Mouse (Mus musculus): ENCODE data around the gene Eci2. TPM values are rescaled to one million over a fixed set of nuclear protein-coding genes. Genes with fewer than 3 reads are reported as not detected.
"Not testable (repeated sequence)": the region's sequence is repeated elsewhere in the genome, so short reads cannot be mapped to it uniquely, and the experiment has no call there.

The Eci2 gene
- polyA plus RNA-seq, 1 experiment from 2014 or later = 135 TPM

DNA sequence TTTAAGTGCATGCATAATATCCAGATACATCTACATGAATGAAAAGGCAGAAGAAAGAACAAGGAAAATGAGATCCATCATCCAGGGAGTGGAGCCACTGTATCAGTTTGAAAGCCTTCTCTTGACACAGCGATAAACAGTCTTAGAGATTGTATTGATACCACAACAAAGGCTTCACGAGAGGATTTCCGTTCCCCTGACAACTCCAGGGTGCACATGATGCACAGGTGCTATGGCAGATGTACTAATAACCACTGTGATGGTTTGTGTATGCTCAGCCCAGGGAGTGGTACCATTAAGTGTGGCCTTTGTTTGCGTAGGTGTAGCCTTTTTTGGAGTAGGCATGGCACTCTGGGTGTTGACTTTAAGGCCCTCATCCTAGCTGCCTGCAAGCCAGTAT is 70.0 kb downstream of the Eci2 start:
- no peak overlapping the region for H3K27ac ChIP-seq
- H3K4me2 ChIP-seq = no peak overlapping the region
- no peak overlapping the region for H3K9ac ChIP-seq
- no peak overlapping the region for H3K4me3 ChIP-seq
- H3K9me3 ChIP-seq (replicated peaks) = no peaks in the 10 kb centered on the region
- H3K36me3 ChIP-seq (ENCODE audit: poor library complexity, severe bottlenecking) = no peaks in the 10 kb centered on the region
- no peaks in the 10 kb centered on the region for H3K27me3 ChIP-seq
- H3K4me1 ChIP-seq = no peaks in the 10 kb centered on the region
- WGBS = 84% methylated on average over 4 of the region's 4 CpGs
- no peak for ATAC-seq

DNA sequence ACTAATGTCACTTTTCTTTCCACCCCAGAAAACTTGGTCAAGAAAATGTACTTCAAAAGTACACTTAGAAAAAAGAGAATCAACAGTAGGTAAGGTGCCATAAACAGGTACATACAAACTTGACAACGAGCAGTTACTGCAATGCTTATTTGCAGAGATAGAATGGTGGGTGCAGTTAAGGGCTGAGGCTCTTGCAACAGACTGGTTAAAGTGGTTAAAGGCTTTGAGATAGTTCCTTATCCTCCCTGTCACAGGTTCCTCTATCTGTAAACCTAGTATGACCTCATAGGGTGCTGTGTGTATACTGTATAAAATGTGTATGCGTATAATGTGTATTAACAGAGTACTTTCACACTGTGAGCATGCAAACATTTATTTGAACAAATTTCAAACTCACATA is 75.5 kb downstream of the Eci2 start:
- not testable (repeated sequence) for H3K4me2 ChIP-seq; ATAC-seq; H3K27ac ChIP-seq; H3K4me3 ChIP-seq; H3K9ac ChIP-seq; H3K27me3 ChIP-seq; H3K4me1 ChIP-seq; H3K36me3 ChIP-seq (ENCODE audit: poor library complexity, severe bottlenecking); H3K9me3 ChIP-seq (replicated peaks)
- 92% methylated on average over 2 of the region's 2 CpGs for WGBS

DNA sequence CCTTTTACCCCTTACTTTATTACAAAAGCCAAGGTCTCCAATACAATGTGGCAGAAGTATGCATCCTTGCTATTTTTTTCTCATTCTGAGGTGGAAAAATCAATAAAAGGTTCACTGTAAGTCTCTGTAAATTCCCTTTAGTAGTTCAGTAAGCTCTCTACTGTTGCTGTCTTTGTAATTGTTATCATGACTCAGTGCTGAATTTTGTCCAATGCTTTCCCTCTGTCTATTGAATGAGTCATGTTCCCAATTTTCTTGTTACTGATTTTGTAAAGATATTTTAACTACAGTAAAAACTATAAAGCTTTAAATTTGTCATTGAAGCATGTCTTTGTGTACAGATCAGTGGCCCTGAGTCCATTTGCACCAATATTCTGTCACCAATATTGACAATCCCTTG is 84.5 kb downstream of the Eci2 start:
- Histone ChIP-seq H3K36me3 (ENCODE audit: poor library complexity, severe bottlenecking) (no peaks in the 10 kb centered on the region), H3K4me3 (no peak overlapping the region), H3K4me1 (no peaks in the 10 kb centered on the region), H3K9me3 (replicated peaks) (no peaks in the 10 kb centered on the region), H3K9ac (no peak overlapping the region), H3K27ac (no peak overlapping the region), H3K4me2 (no peak overlapping the region), H3K27me3 (no peaks in the 10 kb centered on the region)
- no peak for ATAC-seq

DNA sequence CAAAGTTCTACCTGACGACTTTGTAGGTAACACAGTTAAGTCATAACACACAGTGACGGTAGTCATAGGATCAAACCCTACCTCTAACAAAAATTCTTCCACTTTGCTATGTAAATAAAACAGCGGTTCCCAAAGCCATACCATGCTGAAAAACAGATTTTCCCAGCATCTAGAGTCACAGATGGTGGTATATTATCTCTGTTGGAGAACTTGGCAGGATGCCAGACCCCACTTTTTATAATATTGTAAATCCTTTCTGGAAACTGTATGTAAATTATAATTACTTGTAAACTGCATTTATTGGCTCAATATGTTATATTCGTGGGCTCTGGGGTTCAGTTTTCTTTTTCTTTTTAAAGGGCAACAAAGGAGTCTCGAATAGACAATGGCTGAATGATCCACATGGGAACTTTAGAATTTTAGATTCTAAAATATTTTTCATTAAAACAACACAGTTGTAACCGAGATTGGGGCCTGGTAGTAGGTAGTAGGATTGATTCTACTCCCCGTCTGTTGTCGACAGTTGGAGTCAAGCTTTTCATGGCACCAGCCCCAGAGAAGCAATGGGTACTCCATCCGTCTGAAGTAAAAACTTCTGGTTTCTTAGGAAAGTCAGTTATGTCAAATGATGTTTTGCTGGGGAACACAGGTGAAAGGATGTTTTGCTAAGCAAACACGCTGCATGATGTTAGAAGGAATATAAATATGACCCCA is 91.8 kb downstream of the Eci2 start:
- Histone ChIP-seq H3K4me1 (no peaks in the 10 kb centered on the region), H3K9ac (no peak overlapping the region), H3K4me2 (no peak overlapping the region), H3K9me3 (replicated peaks) (no peaks in the 10 kb centered on the region), H3K36me3 (ENCODE audit: poor library complexity, severe bottlenecking) (no peaks in the 10 kb centered on the region), H3K27ac (no peak overlapping the region), H3K27me3 (no peaks in the 10 kb centered on the region), H3K4me3 (no peak overlapping the region)
- ATAC-seq = peak; percentile 68; the same call in 1 of the 2 replicates
- WGBS = 73% methylated on average over 10 of the region's 10 CpGs

Other genes with a start within 250 kb of the Eci2 start
- 83.6 and 89.6 TPM in 2 replicates for gene Prpf4b, start 151.8 kb downstream of the Eci2 start, polyA plus RNA-seq (2015; fragmentation: Nextera tagmentation; extraction: Ambion mirVana)
- 0.48 and 0.52 TPM in 2 replicates for gene Fam217a, start 102.8 kb downstream of the Eci2 start, polyA plus RNA-seq (2015; fragmentation: Nextera tagmentation; extraction: Ambion mirVana)
- gene 4933417A18Rik, start 102.7 kb downstream of the Eci2 start, polyA plus RNA-seq (2015; fragmentation: Nextera tagmentation; extraction: Ambion mirVana) = not detected in 2 replicates
- gene Eci3, start 63.3 kb downstream of the Eci2 start, polyA plus RNA-seq (2015; fragmentation: Nextera tagmentation; extraction: Ambion mirVana) = 0.21 TPM in 1 of 2 replicates, not detected in the other